Mouse (Mus musculus) MEL (cell line): Measurements from ENCODE around the gene Fut2. TPM values are rescaled to one million over a fixed set of nuclear protein-coding genes. Genes with fewer than 3 reads are reported as not detected.
A peak's percentile ranks its signal among the peaks of the same experiment; 100 is the strongest.

ENCODE experiments used
- DNase-seq: peaks from one replicate; pipeline ENCODE4 v3.0.0; 2011; ENCODE audit warnings: low read depth, low spot score
- H3K27ac ChIP-seq: 2 replicates; pipeline ENCODE4 v1.5.1; 2012; ENCODE audit warnings: low read depth, mild to moderate bottlenecking, control low read depth, low read length, moderate library complexity; ENCODE audit not compliant: control insufficient read depth
- H3K27me3 ChIP-seq, 2 experiments: fragments of 150-350 bp in 1 of 2; sonication (generic) in 1 of 2; 2 replicates each; pipeline ENCODE4 v1.6.1; 2012; ENCODE audit warnings: low read length in 2 of 2, mild to moderate bottlenecking in 2 of 2, improper control_type of control experiment in 1 of 2, moderate library complexity in 1 of 2; ENCODE audit not compliant: insufficient read depth in 2 of 2, control insufficient read depth in 1 of 2
- H3K36me3 ChIP-seq, 2 experiments: 2 replicates each; pipeline ENCODE4 v1.6.1; 2012 to 2014; ENCODE audit warnings: low read length in 2 of 2, improper control_type of control experiment in 1 of 2, inconsistent platforms in 1 of 2, mild to moderate bottlenecking in 1 of 2; ENCODE audit not compliant: insufficient read depth in 2 of 2, control insufficient read depth in 1 of 2
- H3K4me1 ChIP-seq, 2 experiments: fragments of 150-350 bp in 1 of 2; sonication (generic) in 1 of 2; 2 replicates each; pipeline ENCODE4 v1.6.1; 2012; ENCODE audit warnings: low read length in 2 of 2, improper control_type of control experiment in 1 of 2, mild to moderate bottlenecking in 1 of 2; ENCODE audit not compliant: insufficient read depth in 2 of 2, control insufficient read depth in 1 of 2
- H3K4me3 ChIP-seq, 2 experiments: fragments of 150-350 bp in 1 of 2; sonication (generic) in 1 of 2; 2 replicates each; pipeline ENCODE4 v1.5.1; 2012; ENCODE audit warnings: low read depth in 2 of 2, low read length in 2 of 2, mild to moderate bottlenecking in 2 of 2, moderate library complexity in 2 of 2, control low read depth in 1 of 2, improper control_type of control experiment in 1 of 2; ENCODE audit not compliant: control insufficient read depth in 1 of 2, insufficient read depth in 1 of 2
- H3K79me2 ChIP-seq: 2 replicates; pipeline ENCODE4 v1.6.1; 2012; ENCODE audit warnings: mild to moderate bottlenecking, low read length, moderate library complexity; ENCODE audit not compliant: control insufficient read depth, poor library complexity, insufficient read depth
- H3K9ac ChIP-seq: 2 replicates; pipeline ENCODE4 v1.6.1; 2012; ENCODE audit warnings: low read depth, mild to moderate bottlenecking, control low read depth, low read length, moderate library complexity; ENCODE audit not compliant: control insufficient read depth, poor library complexity, severe bottlenecking
- H3K9me3 ChIP-seq: fragments of 150-350 bp; sonication (generic); replicated peaks from 2 replicates; pipeline ENCODE4 v1.6.1; 2012; ENCODE audit warnings: mild to moderate bottlenecking, low read length, improper control_type of control experiment, moderate library complexity; ENCODE audit not compliant: insufficient read depth
- BHLHE40 ChIP-seq: IDR thresholded peaks from 2 replicates; pipeline ENCODE4 v1.6.1; 2012; ENCODE audit warnings: low read depth, mild to moderate bottlenecking, inconsistent platforms, low read length, improper control_type of control experiment, borderline replicate concordance
- CHD1 ChIP-seq: IDR thresholded peaks from 2 replicates; pipeline ENCODE4 v1.6.1; 2012; ENCODE audit warnings: low read depth, mild to moderate bottlenecking, inconsistent platforms, low read length, improper control_type of control experiment
- CTCF ChIP-seq, 3 experiments: IDR thresholded peaks in 2 of 3; conservative IDR thresholded peaks in 1 of 3; 2 replicates each; pipeline ENCODE4 v1.5.1; 2011 to 2012; ENCODE audit warnings: low read length in 3 of 3, low read depth in 2 of 3, mild to moderate bottlenecking in 2 of 3, improper control_type of control experiment in 1 of 3, inconsistent platforms in 1 of 3, mixed read lengths in 1 of 3, moderate library complexity in 1 of 3; ENCODE audit not compliant: control insufficient read depth in 1 of 3, insufficient read depth in 1 of 3, poor library complexity in 1 of 3, severe bottlenecking in 1 of 3
- E2F4 ChIP-seq: IDR thresholded peaks from 2 replicates; pipeline ENCODE4 v1.6.1; 2011; ENCODE audit warnings: low read depth, low read length, improper control_type of control experiment, borderline replicate concordance
- ELF1 ChIP-seq: IDR thresholded peaks from 2 replicates; pipeline ENCODE4 v1.6.1; 2014; ENCODE audit warnings: low read depth, mild to moderate bottlenecking, inconsistent platforms, low read length, improper control_type of control experiment, moderate library complexity
- EP300 ChIP-seq, 2 experiments: IDR thresholded peaks; 2 replicates each; pipeline ENCODE4 v1.6.1; 2011; ENCODE audit warnings: improper control_type of control experiment in 2 of 2, low read length in 2 of 2, low read depth in 1 of 2, mild to moderate bottlenecking in 1 of 2
- GATA1 ChIP-seq: IDR thresholded peaks from 2 replicates; pipeline ENCODE4 v1.6.1; 2011; ENCODE audit warnings: low read depth, low read length, improper control_type of control experiment
- HCFC1 ChIP-seq: IDR thresholded peaks from 2 replicates; pipeline ENCODE4 v1.6.1; 2012; ENCODE audit warnings: low read depth, mild to moderate bottlenecking, inconsistent platforms, low read length, improper control_type of control experiment, moderate library complexity
- JUND ChIP-seq: IDR thresholded peaks from 2 replicates; pipeline ENCODE4 v1.6.1; 2011; ENCODE audit warnings: low read depth, mild to moderate bottlenecking, improper control_type of control experiment, low read length
- KAT2A ChIP-seq: conservative IDR thresholded peaks from 2 replicates; pipeline ENCODE4 v1.6.1; 2012; ENCODE audit warnings: low read depth, low read length, improper control_type of control experiment, inconsistent platforms
- MAX ChIP-seq: IDR thresholded peaks from 2 replicates; pipeline ENCODE4 v1.6.1; 2011; ENCODE audit warnings: low read length, improper control_type of control experiment
- MAZ ChIP-seq: IDR thresholded peaks from 2 replicates; pipeline ENCODE4 v1.6.1; 2012; ENCODE audit warnings: low read depth, mild to moderate bottlenecking, inconsistent platforms, low read length, improper control_type of control experiment
- MXI1 ChIP-seq: IDR thresholded peaks from 2 replicates; pipeline ENCODE4 v1.6.1; 2011; ENCODE audit warnings: mild to moderate bottlenecking, low read depth, low read length, improper control_type of control experiment
- MYC ChIP-seq: IDR thresholded peaks from 2 replicates; pipeline ENCODE4 v1.6.1; 2011; ENCODE audit warnings: low read depth, mild to moderate bottlenecking, low read length, improper control_type of control experiment, moderate library complexity
- NELFE ChIP-seq: IDR thresholded peaks from 2 replicates; pipeline ENCODE4 v1.6.1; 2011; ENCODE audit warnings: low read depth, low read length, improper control_type of control experiment
- POLR2A ChIP-seq, 2 experiments: IDR thresholded peaks; 2 replicates each; pipeline ENCODE4 v1.6.1; 2011 to 2012; ENCODE audit warnings: low read length in 2 of 2, mild to moderate bottlenecking in 2 of 2, control low read depth in 1 of 2, improper control_type of control experiment in 1 of 2, low read depth in 1 of 2, moderate library complexity in 1 of 2; ENCODE audit not compliant: control insufficient read depth in 1 of 2, insufficient read depth in 1 of 2, poor library complexity in 1 of 2
- POLR2AphosphoS2 ChIP-seq: IDR thresholded peaks from 2 replicates; pipeline ENCODE4 v1.6.1; 2011; ENCODE audit warnings: low read length, improper control_type of control experiment
- POLR2AphosphoS5 ChIP-seq: IDR thresholded peaks from 2 replicates; pipeline ENCODE4 v1.6.1; 2012; ENCODE audit warnings: low read depth, borderline replicate concordance, mild to moderate bottlenecking, inconsistent platforms, low read length, moderate library complexity, mixed read lengths
- RAD21 ChIP-seq: IDR thresholded peaks from 2 replicates; pipeline ENCODE4 v1.6.1; 2011; ENCODE audit warnings: mild to moderate bottlenecking, low read depth, low read length, improper control_type of control experiment
- RCOR1 ChIP-seq: IDR thresholded peaks from 2 replicates; pipeline ENCODE4 v1.6.1; 2012; ENCODE audit warnings: low read depth, mild to moderate bottlenecking, inconsistent platforms, low read length, improper control_type of control experiment
- TAL1 ChIP-seq: IDR thresholded peaks from 2 replicates; pipeline ENCODE4 v1.6.1; 2012; ENCODE audit warnings: mild to moderate bottlenecking, inconsistent platforms, low read length, moderate library complexity, mixed read lengths
- TCF12 ChIP-seq: IDR thresholded peaks from 2 replicates; pipeline ENCODE4 v1.6.1; 2014; ENCODE audit warnings: low read depth, mild to moderate bottlenecking, inconsistent platforms, low read length, improper control_type of control experiment, moderate library complexity
- USF1 ChIP-seq: IDR thresholded peaks from 2 replicates; pipeline ENCODE4 v1.6.1; 2014; ENCODE audit warnings: low read depth, mild to moderate bottlenecking, inconsistent platforms, low read length, improper control_type of control experiment, moderate library complexity
- ZC3H11A ChIP-seq: IDR thresholded peaks from 2 replicates; pipeline ENCODE4 v1.6.1; 2012; ENCODE audit warnings: low read depth, mild to moderate bottlenecking, inconsistent platforms, low read length, improper control_type of control experiment
- ZKSCAN1 ChIP-seq: IDR thresholded peaks from 2 replicates; pipeline ENCODE4 v1.6.1; 2012; ENCODE audit warnings: low read depth, mild to moderate bottlenecking, inconsistent platforms, low read length, improper control_type of control experiment, moderate library complexity
- ZMIZ1 ChIP-seq: IDR thresholded peaks from 2 replicates; pipeline ENCODE4 v1.6.1; 2012; ENCODE audit warnings: low read depth, mild to moderate bottlenecking, inconsistent platforms, low read length, improper control_type of control experiment, moderate library complexity
- polyA plus RNA-seq, 2 experiments: library from polyadenylated mRNA; stranded (reverse) in 1 of 2; unstranded in 1 of 2; fragments of >175 nt in 1 of 2; fragments of >200 nt in 1 of 2; gene quantifications; 2 replicates each; pipeline versions ENCODE4 v1.2.1 to v1.2.4; 2012; ENCODE audit warnings: low replicate concordance in 2 of 2, low read depth in 1 of 2; ENCODE audit not compliant: insufficient read length in 2 of 2, insufficient read depth in 1 of 2, missing spikeins in 1 of 2
- total RNA-seq: library from RNA; depleted of rRNA; stranded (reverse); fragments of 300-350 nt; gene quantifications from 2 replicates; pipeline ENCODE4 v1.2.3, GENCODE M21; 2012

Fut2 gene
- total and polyA plus RNA-seq, 3 experiments = not detected

- no peak for DNase-seq
- Histone ChIP-seq H3K27me3 (peaks cover 0 to 2% of the 10 kb centered on the region in 2 experiments; a peak in 2 of 4 replicates), H3K4me1 (peaks cover 9 to 26% of the 10 kb centered on the region in 2 experiments; a peak in 3 of 4 replicates), H3K9me3 (no peaks in the 10 kb centered on the region), H3K79me2 (no peaks in the 10 kb centered on the region), H3K4me3 (no peak overlapping the region), H3K27ac (no peak overlapping the region), H3K9ac (no peak overlapping the region), H3K36me3 (peaks cover 0 to 2% of the 10 kb centered on the region in 2 experiments; a peak in 2 of 4 replicates)
- TF ChIP-seq POLR2AphosphoS2 (no peak), MYC (no peak), BHLHE40 (no peak), JUND (no peak), ZC3H11A (no peak), POLR2AphosphoS5 (no peak), MAZ (no peak), MAX (no peak), GATA1 (no peak), POLR2A (IDR thresholded peaks at IDR 0.05; ENCODE audit: control insufficient read depth in 1 of 2, insufficient read depth in 1 of 2, low read depth in 1 of 2, low read length in 2 of 2, poor library complexity in 1 of 2) (no peak), ZKSCAN1 (no peak), NELFE (no peak), ZMIZ1 (no peak), RCOR1 (no peak), TAL1 (no peak), USF1 (no peak), KAT2A (no peak)
Observed at GRCm38 (mm10) chr7:45618316-45618715, 47.9 kb downstream of the Fut2 start.

GRCm38 (mm10) chr7:45617042-45617695 is 49.0 kb downstream of the Fut2 start, which contains the start of gene Fut1:
Gene Fut1 (plus strand): TSS chr7:45617289.
- Histone ChIP-seq H3K4me3 (peak within 1 kb of the TSS in 1 of 2 experiments; percentile 4; a peak in 1 of 4 replicates), H3K27me3 (peaks cover 0 to 2% of the 10 kb centered on the region in 2 experiments; a peak in 2 of 4 replicates), H3K9me3 (no peaks in the 10 kb centered on the region), H3K4me1 (peaks cover 9 to 26% of the 10 kb centered on the region in 2 experiments; a peak in 3 of 4 replicates), H3K79me2 (no peaks in the 10 kb centered on the region), H3K27ac (no peak within 1 kb of the TSS), H3K9ac (peak within 1 kb of the TSS; percentile 26; the same call in 1 of the 2 replicates), H3K36me3 (peaks cover 0 to 2% of the 10 kb centered on the region in 2 experiments; a peak in 2 of 4 replicates)
- TF ChIP-seq CTCF (IDR thresholded peaks at IDR 0.05 in 2 of 3, conservative IDR thresholded peaks at IDR 0.05 in 1 of 3; ENCODE audit: control insufficient read depth in 1 of 3, insufficient read depth in 1 of 3, low read depth in 2 of 3, low read length in 3 of 3, poor library complexity in 1 of 3, severe bottlenecking in 1 of 3) = no peak
- no peak for TF ChIP-seq ELF1
- TF ChIP-seq POLR2AphosphoS5 = no peak
- no peak for TF ChIP-seq POLR2A (IDR thresholded peaks at IDR 0.05; ENCODE audit: control insufficient read depth in 1 of 2, insufficient read depth in 1 of 2, low read depth in 1 of 2, low read length in 2 of 2, poor library complexity in 1 of 2)
- no peak for TF ChIP-seq RAD21
- TF ChIP-seq CHD1 = no peak
- no peak for TF ChIP-seq NELFE
- no peak for TF ChIP-seq MAX
- no peak for TF ChIP-seq E2F4
- no peak for TF ChIP-seq EP300 (IDR thresholded peaks at IDR 0.05; ENCODE audit: low read depth in 1 of 2, low read length in 2 of 2)
- no peak for TF ChIP-seq MXI1
- no peak for TF ChIP-seq POLR2AphosphoS2
- no peak for TF ChIP-seq HCFC1
- TF ChIP-seq MYC = no peak
- TF ChIP-seq TCF12 = no peak
- no peak for DNase-seq
